Mouse (Mus musculus): ENCODE results near the gene Fam131a.

Gene Fam131a

GRCm38 (mm10) chr16:20717181-20717977 is 24.3 kb downstream of the Fam131a start, which contains the start of the genes Polr2h and Clcn2:
TSS of gene Polr2h (plus strand) at chr16:20717665.
TSS of gene Clcn2 (minus strand) at chr16:20717746.
- DNase-seq = peak; percentile 98 to 99

- DNase-seq = no peak
Observed at GRCm38 (mm10) chr16:20717978-20718670, 25.1 kb downstream of the Fam131a start.

DNA sequence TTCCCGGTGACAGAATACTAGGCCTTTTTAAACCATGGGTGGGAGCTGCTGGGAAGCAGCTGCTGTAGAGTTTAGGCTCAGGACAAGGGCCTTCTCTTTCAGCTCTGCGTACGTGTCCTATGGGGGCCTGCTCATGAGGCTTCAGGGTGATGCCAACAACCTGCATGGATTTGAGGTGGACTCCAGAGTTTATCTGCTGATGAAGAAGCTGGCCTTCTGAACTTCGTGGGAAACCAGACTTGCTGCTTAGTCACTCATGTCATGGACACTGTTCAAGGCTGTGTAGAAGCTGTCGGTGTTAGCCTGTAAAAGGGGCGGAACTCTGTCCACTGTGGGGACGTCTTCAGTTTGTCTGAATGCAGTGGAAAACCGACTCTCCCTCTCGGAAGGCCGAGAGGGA is 28.8 kb downstream of the Fam131a start:
- DNase-seq = no peak

- no peak for DNase-seq
Observed at GRCm38 (mm10) chr16:20722736-20723135, 29.7 kb downstream of the Fam131a start.

- DNase-seq = no peak
Observed at GRCm38 (mm10) chr16:20723247-20723646, 30.2 kb downstream of the Fam131a start.

DNA sequence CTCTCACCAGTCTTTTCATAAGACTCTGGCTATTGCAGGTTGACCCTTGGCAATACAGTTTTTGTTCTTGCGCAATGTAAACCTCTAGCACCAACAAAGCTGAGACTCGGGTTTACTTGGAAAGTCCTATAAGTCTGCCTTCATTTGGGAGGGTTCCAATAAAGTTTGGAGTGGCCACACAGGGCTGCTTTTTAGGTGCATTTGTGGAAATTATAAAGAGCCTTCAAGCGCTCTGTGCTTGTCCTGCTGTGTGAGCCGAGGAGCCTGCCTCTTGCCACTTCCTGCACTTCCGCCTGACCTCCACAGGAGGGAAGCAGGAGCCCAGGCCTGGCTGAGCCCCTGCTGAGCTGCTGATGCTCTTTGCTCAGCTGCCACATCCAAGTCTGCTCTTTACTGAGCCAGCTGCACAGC is 31.3 kb downstream of the Fam131a start:
- DNase-seq = peak; percentile 67 to 82

- DNase-seq = no peak
Observed at GRCm38 (mm10) chr16:20725321-20725720, 32.3 kb downstream of the Fam131a start.

- DNase-seq = no peak
Observed at GRCm38 (mm10) chr16:20725750-20726149, 32.7 kb downstream of the Fam131a start.

GRCm38 (mm10) chr16:20726384-20726783 is 33.3 kb downstream of the Fam131a start:
- no peak for DNase-seq

- peak; percentile 76 to 80 for DNase-seq
Observed at GRCm38 (mm10) chr16:20730293-20730711, 37.3 kb downstream of the Fam131a start.

GRCm38 (mm10) chr16:20731688-20732087 is 38.6 kb downstream of the Fam131a start:
- no peak for DNase-seq

GRCm38 (mm10) chr16:20732251-20732924 is 39.3 kb downstream of the Fam131a start:
- no peak for DNase-seq

- DNase-seq = peak; percentile 63 to 79
Observed at GRCm38 (mm10) chr16:20732925-20733730, 40.1 kb downstream of the Fam131a start, which contains the start of gene Chrd. TSS of gene Chrd (plus strand) at chr16:20733127.

GRCm38 (mm10) chr16:20733731-20734730 is 41.0 kb downstream of the Fam131a start, which contains the start of gene Thpo:
TSS of gene Thpo (minus strand) at chr16:20734511.
- DNase-seq = peak in 1 of 2 experiments; percentile 31

GRCm38 (mm10) chr16:20735651-20736050 is 42.6 kb downstream of the Fam131a start:
- DNase-seq = no peak

GRCm38 (mm10) chr16:20736168-20736567 is 43.1 kb downstream of the Fam131a start:
- DNase-seq = no peak

- no peak for DNase-seq
Observed at GRCm38 (mm10) chr16:20736823-20737222, 43.8 kb downstream of the Fam131a start.

GRCm38 (mm10) chr16:20739845-20740244 is 46.8 kb downstream of the Fam131a start:
- no peak for DNase-seq

DNA sequence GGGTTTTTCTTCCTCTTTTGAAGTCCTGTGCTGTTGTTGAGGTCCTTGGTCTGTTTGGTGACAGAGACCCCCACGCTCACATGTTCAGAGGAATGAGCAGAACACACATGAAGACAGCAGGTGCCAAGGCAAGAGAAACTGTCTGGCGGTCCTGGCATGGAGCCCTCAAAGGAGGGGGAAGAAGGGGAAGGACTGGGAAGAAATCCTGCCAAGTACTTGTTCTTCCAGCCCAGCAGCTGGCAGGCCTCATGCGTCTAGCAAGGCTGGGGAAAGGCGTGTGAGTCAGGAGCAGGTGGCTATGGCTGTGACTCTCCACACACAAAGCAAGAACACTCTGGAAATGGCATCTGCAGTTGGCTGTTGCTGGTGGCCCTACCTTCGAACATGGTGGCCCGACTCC is 53.6 kb downstream of the Fam131a start:
- DNase-seq = peak in 1 of 2 experiments; percentile 23

- no peak for DNase-seq
Observed at GRCm38 (mm10) chr16:20750518-20750917, 57.5 kb downstream of the Fam131a start.

All from kidney, postnatal 36 days (tissue).